Comparison of ENCODE assay signal across 8 mouse cellular contexts in genomic region chr12:71015363-71016210, GRCm38 (mm10). TPM values are rescaled to one million over a fixed set of nuclear protein-coding genes. Genes with fewer than 3 reads are reported as not detected.
DNase-seq lines count a peak whose midpoint lies in the region; ATAC-seq and TF ChIP-seq lines count a peak whose summit lies in the region.

Gene Arid4a, plus strand, starts transcription at chr12:71015990.

- peak; percentile 98 for TF ChIP-seq POLR2A in bone marrow, adult 2 months (IDR thresholded peaks at IDR 0.05; ENCODE audit: borderline replicate concordance, control insufficient read depth, low read depth, low read length)
- peak; percentile 88; the same call in 1 of the 2 replicates for TF ChIP-seq POLR2A in limb, embryonic 14.5 days (IDR thresholded peaks at IDR 0.05; ENCODE audit: borderline replicate concordance, extremely low read depth, insufficient read depth, insufficient read length)

- WGBS in bone marrow, adult 2 months: under 1% methylated on average over 61 of the region's 61 CpGs
- WGBS in embryonic facial prominence, embryonic 15.5 days: 0% methylated on average over 61 of the region's 61 CpGs
- WGBS in limb, embryonic 14.5 days: 1% methylated on average over 56 of the region's 61 CpGs
- under 1% methylated on average over 61 of the region's 61 CpGs for WGBS in midbrain, postnatal 0 days

- peak; percentile 99 for ATAC-seq in embryonic facial prominence, embryonic 15.5 days (ENCODE audit: insufficient number of reproducible peaks, low FRiP score, low TSS enrichment, low read depth)
- peak; percentile 99 for ATAC-seq in limb, embryonic 14.5 days (ENCODE audit: low FRiP score, low read depth)
- ATAC-seq in midbrain, postnatal 0 days (ENCODE audit: low FRiP score): peak; percentile 99

- peaks cover 15% of the 10 kb centered on the region; the same call in 1 of the 2 replicates for H3K36me3 ChIP-seq in embryonic facial prominence, embryonic 15.5 days
- peaks cover 32% of the 10 kb centered on the region for H3K36me3 ChIP-seq in limb, embryonic 14.5 days (ENCODE audit: control insufficient read depth, insufficient read depth, low read length)
- H3K36me3 ChIP-seq in midbrain, postnatal 0 days (ENCODE audit: insufficient read depth, low read length): peaks cover 5% of the 10 kb centered on the region; the same call in 1 of the 2 replicates

- DNase-seq in 416B (ENCODE audit: low read depth): peak; percentile 100
- DNase-seq in heart, adult 8-10 months (ENCODE audit: low spot score): peak; percentile 100
- peak; percentile 100 for DNase-seq in kidney, adult 9 months
- peak; percentile 100 for DNase-seq in limb, embryonic 14.5 days (ENCODE audit: low spot score)
- peak; percentile 100 for DNase-seq in midbrain, postnatal 0 days (ENCODE audit: low spot score)
- DNase-seq in spleen, postnatal 14 days (ENCODE audit: low spot score in 2 of 2): peak; percentile 88 to 89

- H3K4me2 ChIP-seq in embryonic facial prominence, embryonic 15.5 days (replicated peaks): peak within 1 kb of the TSS; percentile 66
- peak within 1 kb of the TSS; percentile 83 for H3K4me2 ChIP-seq in limb, embryonic 14.5 days (replicated peaks; ENCODE audit: low read depth, low read length, severe bottlenecking)
- peak within 1 kb of the TSS; percentile 90 for H3K4me2 ChIP-seq in midbrain, postnatal 0 days (ENCODE audit: low read depth, low read length, poor library complexity, severe bottlenecking)

- peak within 1 kb of the TSS; percentile 99 for H3K27ac ChIP-seq in bone marrow, adult 2 months (ENCODE audit: control insufficient read depth, insufficient read depth, low read depth, low read length, poor library complexity)
- H3K27ac ChIP-seq in embryonic facial prominence, embryonic 15.5 days (replicated peaks): peak within 1 kb of the TSS; percentile 98
- H3K27ac ChIP-seq in limb, embryonic 14.5 days (replicated peaks; ENCODE audit: low read depth, low read length): peak within 1 kb of the TSS; percentile 96
- peak within 1 kb of the TSS; percentile 97 for H3K27ac ChIP-seq in midbrain, postnatal 0 days (ENCODE audit: low read depth, low read length)

- no peak for TF ChIP-seq CTCF in bone marrow, adult 2 months (IDR thresholded peaks at IDR 0.05; ENCODE audit: control insufficient read depth, insufficient read depth, low read length)
- TF ChIP-seq CTCF in midbrain, postnatal 0 days (IDR thresholded peaks at IDR 0.05): no peak; the same call in 1 of the 2 replicates

- H3K4me3 ChIP-seq in bone marrow, adult 2 months (replicated peaks; ENCODE audit: control insufficient read depth, low read depth, low read length): peak within 1 kb of the TSS; percentile 92
- H3K4me3 ChIP-seq in embryonic facial prominence, embryonic 15.5 days (replicated peaks): peak within 1 kb of the TSS; percentile 100
- H3K4me3 ChIP-seq in limb, embryonic 14.5 days (replicated peaks; ENCODE audit: low read length): peak within 1 kb of the TSS; percentile 96
- peak within 1 kb of the TSS; percentile 96 for H3K4me3 ChIP-seq in midbrain, postnatal 0 days (ENCODE audit: low read depth, low read length)

- H3K27me3 ChIP-seq in embryonic facial prominence, embryonic 15.5 days: no peaks in the 10 kb centered on the region
- H3K27me3 ChIP-seq in limb, embryonic 14.5 days (ENCODE audit: control insufficient read depth, insufficient read depth, low read length): no peaks in the 10 kb centered on the region
- no peaks in the 10 kb centered on the region for H3K27me3 ChIP-seq in midbrain, postnatal 0 days (ENCODE audit: insufficient read depth, low read length)

- H3K9ac ChIP-seq in embryonic facial prominence, embryonic 15.5 days: peak within 1 kb of the TSS; percentile 91
- peak within 1 kb of the TSS; percentile 85 for H3K9ac ChIP-seq in limb, embryonic 14.5 days (ENCODE audit: low read depth, low read length, severe bottlenecking)
- peak within 1 kb of the TSS; percentile 81 for H3K9ac ChIP-seq in midbrain, postnatal 0 days (replicated peaks; ENCODE audit: low read length, poor library complexity, severe bottlenecking)

- no peaks in the 10 kb centered on the region for H3K9me3 ChIP-seq in embryonic facial prominence, embryonic 15.5 days (replicated peaks)
- no peaks in the 10 kb centered on the region for H3K9me3 ChIP-seq in limb, embryonic 14.5 days (ENCODE audit: control insufficient read depth, low read length)
- no peaks in the 10 kb centered on the region for H3K9me3 ChIP-seq in midbrain, postnatal 0 days (ENCODE audit: low read length)

- no peaks in the 10 kb centered on the region; the same call in 1 of the 2 replicates for H3K4me1 ChIP-seq in bone marrow, adult 2 months (ENCODE audit: control insufficient read depth, insufficient read depth, low read length)
- peaks cover 20% of the 10 kb centered on the region for H3K4me1 ChIP-seq in embryonic facial prominence, embryonic 15.5 days
- peaks cover 10% of the 10 kb centered on the region for H3K4me1 ChIP-seq in limb, embryonic 14.5 days (ENCODE audit: control insufficient read depth, insufficient read depth, low read length)
- H3K4me1 ChIP-seq in midbrain, postnatal 0 days (ENCODE audit: insufficient read depth, low read length): 0 out of 2 replicates have a peak, but pooled peaks cover 2% of the 10 kb centered on the region

RNA-seq across cellular contexts. Expression of gene Arid4a, which starts in this region (rescaled TPM):
- 36.2 and 58.7 TPM in 2 replicates for polyA plus RNA-seq in bone marrow, adult 2 months (2011; ENCODE audit: insufficient read depth, insufficient read length, low replicate concordance, missing spikeins)
- 39.6 and 43.8 TPM in 2 replicates for polyA plus RNA-seq in embryonic facial prominence, embryonic 15.5 days (2015; fragmentation: Nextera tagmentation; extraction: Ambion mirVana)
- 10 to 100 TPM; 11.1 to 15.3 (median 13.1) TPM for total RNA-seq in heart, adult 8-10 months (2022)
- 7.3 and 11.7 TPM in 2 replicates for polyA plus RNA-seq in limb, embryonic 14.5 days (2012; rRNA removed)
- polyA plus RNA-seq in limb, embryonic 14.5 days (2014; fragmentation: Nextera tagmentation; extraction: Ambion mirVana): 32.2 and 40.8 TPM in 2 replicates
- 11.0 and 11.1 TPM in 2 replicates for total RNA-seq in midbrain, postnatal 0 days (2014; rRNA removed)
- 40.0 and 43.4 TPM in 2 replicates for polyA plus RNA-seq in midbrain, postnatal 0 days (2015; fragmentation: Nextera tagmentation; extraction: Ambion mirVana)

Comparison
In these comparisons a context has a peak if more than half of its experiments do, and no peak if none do; other contexts are left out.
1. Peak in every context shown above with its lines: DNase-seq, ATAC-seq, H3K4me3 ChIP-seq and H3K27ac ChIP-seq.